Mouse (Mus musculus) embryonic facial prominence, embryonic 13.5 days (tissue): Measurements from ENCODE around the gene Cnbp. TPM values are rescaled to one million over a fixed set of nuclear protein-coding genes. Genes with fewer than 3 reads are reported as not detected.

Experiments
- ATAC-seq: fragments of 200-750 bp; cut with Nextera tagmentation; 2 replicates; pipeline ENCODE4 v1.8.0; 2017; ENCODE audit warnings: low read depth; ENCODE audit not compliant: insufficient number of reproducible peaks, insufficient read depth, low FRiP score, low TSS enrichment
- H3K27ac ChIP-seq: fragments of 300-500 bp; sonication (generic); 2 replicates; pipeline ENCODE4 v1.5.1; 2015; ENCODE audit warnings: moderate library complexity, mild to moderate bottlenecking, inconsistent platforms
- H3K27me3 ChIP-seq: fragments of 300-500 bp; sonication (generic); 2 replicates; pipeline ENCODE4 v1.6.1; 2015; ENCODE audit warnings: mild to moderate bottlenecking, inconsistent platforms
- H3K36me3 ChIP-seq: fragments of 300-500 bp; sonication (generic); 2 replicates; pipeline ENCODE4 v1.6.1; 2015; ENCODE audit warnings: mild to moderate bottlenecking, inconsistent platforms
- H3K4me1 ChIP-seq: fragments of 300-500 bp; sonication (generic); 2 replicates; pipeline ENCODE4 v1.6.1; 2015; ENCODE audit warnings: inconsistent platforms
- H3K4me2 ChIP-seq: fragments of 300-500 bp; sonication (generic); 2 replicates; pipeline ENCODE4 v1.6.1; 2015; ENCODE audit warnings: moderate library complexity, mild to moderate bottlenecking, inconsistent platforms
- H3K4me3 ChIP-seq: fragments of 300-500 bp; sonication (generic); 2 replicates; pipeline ENCODE4 v1.5.1; 2015; ENCODE audit warnings: mild to moderate bottlenecking, inconsistent platforms
- H3K9ac ChIP-seq: fragments of 300-500 bp; sonication (generic); 2 replicates; pipeline ENCODE4 v1.6.1; 2015; ENCODE audit warnings: mild to moderate bottlenecking, inconsistent platforms
- H3K9me3 ChIP-seq: fragments of 300-500 bp; sonication (generic); 2 replicates; pipeline ENCODE4 v1.6.1; 2016; ENCODE audit warnings: inconsistent platforms
- WGBS: fragments of 180-500 bp; shearing (Covaris S2); methylation state at CpG from one replicate; pipeline ENCODE4 v1.1.7; 2015; ENCODE audit warnings: mixed read lengths; 5-methylcytosine and 5-hydroxymethylcytosine counted together
- polyA plus RNA-seq: library from polyadenylated mRNA; unstranded; fragments of >200 nt; fragmentation: Nextera tagmentation; extraction: Ambion mirVana; gene quantifications from 2 replicates; pipeline ENCODE4 v1.2.1, GENCODE M21; 2015

Cnbp gene
- polyA plus RNA-seq, 1 experiment from 2014 or later, result 1,158 TPM

- Histone ChIP-seq H3K9ac (no peak overlapping the region), H3K9me3 (no peaks in the 10 kb centered on the region), H3K27ac (no peak overlapping the region), H3K4me3 (no peak overlapping the region), H3K4me2 (no peak overlapping the region), H3K36me3 (no peaks in the 10 kb centered on the region), H3K4me1 (no peaks in the 10 kb centered on the region), H3K27me3 (no peaks in the 10 kb centered on the region)
- no peak for ATAC-seq
- WGBS, result 84% methylated on average over 2 of the region's 2 CpGs
Measured at GRCm38 (mm10) chr6:87873963-87874362, 23.1 kb upstream of the Cnbp start.

- H3K27me3 ChIP-seq, result no peaks in the 10 kb centered on the region
- no peaks in the 10 kb centered on the region for H3K9me3 ChIP-seq
- H3K4me1 ChIP-seq, result no peaks in the 10 kb centered on the region
- no peak overlapping the region for H3K27ac ChIP-seq
- H3K4me3 ChIP-seq, result no peak overlapping the region
- no peak overlapping the region for H3K9ac ChIP-seq
- H3K36me3 ChIP-seq, result no peaks in the 10 kb centered on the region
- no peak overlapping the region for H3K4me2 ChIP-seq
- ATAC-seq, result no peak
- WGBS, result 33% methylated on average over 1 of the region's 1 CpGs
Measured at GRCm38 (mm10) chr6:87873104-87873503, 22.2 kb upstream of the Cnbp start.

GRCm38 (mm10) chr6:87871240-87871639 is 20.3 kb upstream of the Cnbp start:
- H3K4me2 ChIP-seq, result no peak overlapping the region
- H3K9ac ChIP-seq, result no peak overlapping the region
- no peaks in the 10 kb centered on the region for H3K36me3 ChIP-seq
- 82% methylated on average over 7 of the region's 7 CpGs for WGBS
- H3K27me3 ChIP-seq, result no peaks in the 10 kb centered on the region
- H3K4me1 ChIP-seq, result no peaks in the 10 kb centered on the region
- no peak overlapping the region for H3K27ac ChIP-seq
- no peak overlapping the region for H3K4me3 ChIP-seq
- H3K9me3 ChIP-seq, result no peaks in the 10 kb centered on the region
- no peak for ATAC-seq

GRCm38 (mm10) chr6:87870440-87870839 is 19.5 kb upstream of the Cnbp start:
- H3K9ac ChIP-seq, result no peak overlapping the region
- ATAC-seq, result no peak
- H3K9me3 ChIP-seq, result no peaks in the 10 kb centered on the region
- H3K4me3 ChIP-seq, result no peak overlapping the region
- no peak overlapping the region for H3K27ac ChIP-seq
- no peaks in the 10 kb centered on the region for H3K36me3 ChIP-seq
- no peaks in the 10 kb centered on the region for H3K27me3 ChIP-seq
- H3K4me1 ChIP-seq, result no peaks in the 10 kb centered on the region
- WGBS, result 79% methylated on average over 1 of the region's 1 CpGs
- no peak overlapping the region for H3K4me2 ChIP-seq

- Histone ChIP-seq H3K4me3 (no peak overlapping the region), H3K9ac (no peak overlapping the region), H3K27me3 (no peaks in the 10 kb centered on the region), H3K4me1 (no peaks in the 10 kb centered on the region), H3K9me3 (no peaks in the 10 kb centered on the region), H3K4me2 (no peak overlapping the region), H3K36me3 (no peaks in the 10 kb centered on the region), H3K27ac (no peak overlapping the region)
- ATAC-seq, result no peak
- 70% methylated on average over 9 of the region's 9 CpGs for WGBS
Measured at GRCm38 (mm10) chr6:87868871-87869506, 18.1 kb upstream of the Cnbp start.

GRCm38 (mm10) chr6:87867256-87867655 is 16.4 kb upstream of the Cnbp start:
- no peaks in the 10 kb centered on the region for H3K4me1 ChIP-seq
- H3K9me3 ChIP-seq, result no peaks in the 10 kb centered on the region
- H3K27me3 ChIP-seq, result no peaks in the 10 kb centered on the region
- H3K4me3 ChIP-seq, result no peak overlapping the region
- ATAC-seq, result no peak
- no peak overlapping the region for H3K4me2 ChIP-seq
- WGBS, result 72% methylated on average over 2 of the region's 2 CpGs
- no peak overlapping the region for H3K27ac ChIP-seq
- H3K9ac ChIP-seq, result no peak overlapping the region
- H3K36me3 ChIP-seq, result no peaks in the 10 kb centered on the region

GRCm38 (mm10) chr6:87866211-87866610 is 15.3 kb upstream of the Cnbp start:
- 81% methylated on average over 6 of the region's 6 CpGs for WGBS
- H3K27me3 ChIP-seq, result no peaks in the 10 kb centered on the region
- no peak overlapping the region for H3K4me2 ChIP-seq
- no peak overlapping the region for H3K9ac ChIP-seq
- H3K4me3 ChIP-seq, result no peak overlapping the region
- H3K27ac ChIP-seq, result no peak overlapping the region
- no peaks in the 10 kb centered on the region for H3K9me3 ChIP-seq
- no peaks in the 10 kb centered on the region for H3K36me3 ChIP-seq
- ATAC-seq, result no peak
- no peaks in the 10 kb centered on the region for H3K4me1 ChIP-seq

GRCm38 (mm10) chr6:87857071-87857470 is 6.2 kb upstream of the Cnbp start:
- Histone ChIP-seq H3K9ac (no peak overlapping the region), H3K4me2 (no peak overlapping the region), H3K36me3 (no peaks in the 10 kb centered on the region), H3K27me3 (peaks cover 3% of the 10 kb centered on the region; the same call in 1 of the 2 replicates), H3K27ac (no peak overlapping the region), H3K9me3 (no peaks in the 10 kb centered on the region), H3K4me1 (no peaks in the 10 kb centered on the region), H3K4me3 (no peak overlapping the region)
- 49% methylated on average over 1 of the region's 1 CpGs for WGBS
- ATAC-seq, result no peak

- Histone ChIP-seq H3K27me3 (peaks cover 3% of the 10 kb centered on the region; the same call in 1 of the 2 replicates), H3K4me2 (no peak overlapping the region), H3K9ac (no peak overlapping the region), H3K36me3 (peaks cover 3% of the 10 kb centered on the region), H3K4me3 (no peak overlapping the region), H3K27ac (no peak overlapping the region), H3K4me1 (peaks cover 5% of the 10 kb centered on the region), H3K9me3 (no peaks in the 10 kb centered on the region)
- ATAC-seq, result no peak
- WGBS, result 83% methylated on average over 4 of the region's 4 CpGs
Measured at GRCm38 (mm10) chr6:87853446-87853845, 2.5 kb upstream of the Cnbp start.

GRCm38 (mm10) chr6:87851871-87852270 is 965 bp upstream of the Cnbp start:
- ATAC-seq, result no peak
- H3K4me3 ChIP-seq, result no peak overlapping the region
- H3K4me2 ChIP-seq, result peak overlapping the region; percentile 73

GRCm38 (mm10) chr6:87850155-87850899 is 579 bp downstream of the Cnbp start:
- Histone ChIP-seq H3K4me1 (peaks cover 21% of the 10 kb centered on the region), H3K27me3 (no peaks in the 10 kb centered on the region), H3K9ac (peak overlapping the region; percentile 100), H3K4me2 (peak overlapping the region; percentile 73), H3K27ac (peak overlapping the region; percentile 97), H3K36me3 (peaks cover 14% of the 10 kb centered on the region), H3K4me3 (peak overlapping the region; percentile 98), H3K9me3 (no peaks in the 10 kb centered on the region)
- under 1% methylated on average over 73 of the region's 73 CpGs for WGBS
- peak; percentile 61 for ATAC-seq

More at GRCm38 (mm10) chr6:87851871-87852270, 965 bp upstream of the Cnbp start:
- Histone ChIP-seq H3K9me3 (no peaks in the 10 kb centered on the region), H3K9ac (no peak overlapping the region), H3K4me1 (peaks cover 20% of the 10 kb centered on the region), H3K27ac (no peak overlapping the region), H3K27me3 (peaks cover 2% of the 10 kb centered on the region; the same call in 1 of the 2 replicates), H3K36me3 (peaks cover 11% of the 10 kb centered on the region)
- WGBS, result 81% methylated on average over 6 of the region's 6 CpGs

- WGBS, result under 1% methylated on average over 8 of the region's 8 CpGs
- Histone ChIP-seq H3K9ac (peak overlapping the region; percentile 100), H3K27me3 (no peaks in the 10 kb centered on the region), H3K27ac (peak overlapping the region; percentile 97), H3K9me3 (no peaks in the 10 kb centered on the region), H3K4me3 (peak overlapping the region; percentile 98), H3K36me3 (peaks cover 20% of the 10 kb centered on the region), H3K4me2 (peak overlapping the region; percentile 73), H3K4me1 (peaks cover 21% of the 10 kb centered on the region)
- no peak for ATAC-seq
Measured at GRCm38 (mm10) chr6:87849780-87850154, 1.1 kb downstream of the Cnbp start.
